Mouse (Mus musculus) embryonic facial prominence, embryonic 13.5 days (tissue): ENCODE measurements around the gene Ubap2l. TPM values are rescaled to one million over a fixed set of nuclear protein-coding genes. Genes with fewer than 3 reads are reported as not detected.

Experiments
- ATAC-seq: fragments of 200-750 bp; cut with Nextera tagmentation; 2 replicates; pipeline ENCODE4 v1.8.0; 2017; ENCODE audit warnings: low read depth; ENCODE audit not compliant: insufficient number of reproducible peaks, insufficient read depth, low FRiP score, low TSS enrichment
- H3K27ac ChIP-seq: fragments of 300-500 bp; sonication (generic); 2 replicates; pipeline ENCODE4 v1.5.1; 2015; ENCODE audit warnings: moderate library complexity, mild to moderate bottlenecking, inconsistent platforms
- H3K27me3 ChIP-seq: fragments of 300-500 bp; sonication (generic); 2 replicates; pipeline ENCODE4 v1.6.1; 2015; ENCODE audit warnings: mild to moderate bottlenecking, inconsistent platforms
- H3K36me3 ChIP-seq: fragments of 300-500 bp; sonication (generic); 2 replicates; pipeline ENCODE4 v1.6.1; 2015; ENCODE audit warnings: mild to moderate bottlenecking, inconsistent platforms
- H3K4me1 ChIP-seq: fragments of 300-500 bp; sonication (generic); 2 replicates; pipeline ENCODE4 v1.6.1; 2015; ENCODE audit warnings: inconsistent platforms
- H3K4me2 ChIP-seq: fragments of 300-500 bp; sonication (generic); 2 replicates; pipeline ENCODE4 v1.6.1; 2015; ENCODE audit warnings: moderate library complexity, mild to moderate bottlenecking, inconsistent platforms
- H3K4me3 ChIP-seq: fragments of 300-500 bp; sonication (generic); 2 replicates; pipeline ENCODE4 v1.5.1; 2015; ENCODE audit warnings: mild to moderate bottlenecking, inconsistent platforms
- H3K9ac ChIP-seq: fragments of 300-500 bp; sonication (generic); 2 replicates; pipeline ENCODE4 v1.6.1; 2015; ENCODE audit warnings: mild to moderate bottlenecking, inconsistent platforms
- H3K9me3 ChIP-seq: fragments of 300-500 bp; sonication (generic); 2 replicates; pipeline ENCODE4 v1.6.1; 2016; ENCODE audit warnings: inconsistent platforms
- WGBS: fragments of 180-500 bp; shearing (Covaris S2); methylation state at CpG from one replicate; pipeline ENCODE4 v1.1.7; 2015; ENCODE audit warnings: mixed read lengths; 5-methylcytosine and 5-hydroxymethylcytosine counted together
- polyA plus RNA-seq: library from polyadenylated mRNA; unstranded; fragments of >200 nt; fragmentation: Nextera tagmentation; extraction: Ambion mirVana; gene quantifications from 2 replicates; pipeline ENCODE4 v1.2.1, GENCODE M21; 2015

Ubap2l gene
- polyA plus RNA-seq, 1 experiment from 2014 or later: 231 TPM

DNA sequence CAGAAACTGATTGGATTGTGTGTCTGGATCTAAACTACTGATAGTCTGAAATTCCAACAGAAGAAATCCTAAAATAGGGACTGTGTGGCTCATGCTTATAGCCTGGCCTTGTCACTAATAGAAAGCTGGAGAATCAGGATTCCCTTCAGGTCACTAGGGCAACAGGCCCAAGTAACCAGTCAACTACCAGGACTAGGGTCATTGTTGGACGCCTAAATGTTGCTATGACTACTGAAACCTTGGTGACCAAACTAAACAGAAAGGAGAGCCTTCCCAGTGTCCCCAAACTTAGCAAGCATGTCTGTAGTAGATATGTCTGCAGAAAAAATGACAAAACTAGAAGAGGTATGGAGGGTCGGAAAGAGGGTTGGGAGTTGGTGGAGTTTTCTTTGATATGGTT, 10.1 kb upstream of the Ubap2l start:
- Histone ChIP-seq H3K4me2 (no peak overlapping the region), H3K9ac (no peak overlapping the region), H3K27me3 (no peaks in the 10 kb centered on the region), H3K36me3 (peaks cover 45% of the 10 kb centered on the region), H3K4me3 (no peak overlapping the region), H3K4me1 (no peaks in the 10 kb centered on the region), H3K27ac (no peak overlapping the region), H3K9me3 (no peaks in the 10 kb centered on the region)
- no peak for ATAC-seq
- 72% methylated on average over 2 of the region's 2 CpGs for WGBS

DNA sequence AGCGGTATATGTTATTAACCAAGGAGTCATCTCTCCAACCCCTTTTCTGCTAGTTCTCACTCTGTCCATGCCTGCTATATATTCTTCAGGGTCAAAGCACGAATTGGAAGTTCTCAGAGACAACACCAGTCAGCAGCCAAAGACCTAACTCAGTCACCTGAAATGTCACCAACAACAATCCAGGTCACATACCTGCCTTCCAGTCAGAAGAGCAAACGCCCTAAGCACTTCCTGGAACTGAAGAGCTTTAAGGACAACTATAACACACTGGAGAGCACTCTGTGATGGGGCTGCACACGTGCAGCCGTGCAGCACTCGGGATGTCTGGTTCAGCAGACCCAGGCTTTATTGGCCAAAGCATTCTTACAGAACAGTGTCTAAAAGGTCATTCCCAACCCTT, 9.1 kb upstream of the Ubap2l start:
- Histone ChIP-seq H3K9ac (no peak overlapping the region), H3K27ac (no peak overlapping the region), H3K36me3 (peaks cover 55% of the 10 kb centered on the region), H3K4me3 (no peak overlapping the region), H3K9me3 (no peaks in the 10 kb centered on the region), H3K4me2 (no peak overlapping the region), H3K27me3 (no peaks in the 10 kb centered on the region), H3K4me1 (no peaks in the 10 kb centered on the region)
- 89% methylated on average over 6 of the region's 6 CpGs for WGBS
- ATAC-seq: no peak

DNA sequence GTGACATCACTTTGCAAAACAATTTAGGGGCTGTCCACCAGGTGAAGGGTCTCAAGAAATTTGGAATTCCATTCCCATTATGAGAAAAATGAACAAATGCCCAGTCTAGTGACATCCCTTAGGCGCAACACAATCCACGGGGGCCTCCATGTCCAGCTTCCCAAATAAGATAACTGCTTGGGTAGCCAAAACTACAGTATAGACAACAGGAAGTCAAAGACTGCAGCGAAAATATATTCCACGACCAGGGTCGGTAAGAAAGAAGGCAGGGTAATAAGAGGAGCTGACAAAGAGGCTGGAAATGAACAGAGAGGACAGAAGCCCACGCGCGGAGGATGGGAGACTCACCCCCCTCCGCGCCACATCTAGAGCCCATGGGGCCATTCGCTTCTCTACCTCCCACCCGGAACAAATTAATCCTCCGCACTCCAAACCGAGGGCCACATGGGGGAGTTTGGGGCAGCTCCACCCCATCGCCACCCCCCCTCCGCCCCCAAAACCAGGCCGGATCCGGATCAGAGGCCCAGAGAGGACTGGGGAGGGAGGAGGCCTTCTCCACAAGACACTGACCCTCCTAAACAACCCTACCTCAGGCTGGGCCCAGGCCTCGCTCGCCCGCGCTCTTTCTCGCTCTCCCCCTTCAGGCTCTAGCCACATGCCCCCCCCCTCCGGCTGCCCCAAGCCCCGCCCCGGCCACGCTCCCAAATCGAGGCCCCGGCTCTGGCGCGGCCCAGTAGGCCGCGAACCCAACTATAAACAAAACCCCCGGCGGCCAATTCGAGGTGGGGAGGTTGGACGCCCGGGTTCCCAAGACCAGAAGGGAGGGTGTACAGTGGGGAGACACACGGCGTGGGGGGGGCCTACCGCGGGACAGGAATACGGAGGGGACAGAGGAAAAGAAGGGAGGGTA, 732 bp downstream of the Ubap2l start, which contains the start of gene 4933434E20Rik:
TSS of gene 4933434E20Rik (plus strand) at position 196 of the 910 bp plus-strand sequence.
- Histone ChIP-seq H3K27me3 (no peaks in the 10 kb centered on the region), H3K9me3 (no peaks in the 10 kb centered on the region), H3K9ac (peak within 1 kb of the TSS; percentile 96), H3K4me2 (peak within 1 kb of the TSS; percentile 74), H3K27ac (peak within 1 kb of the TSS; percentile 96), H3K4me1 (peaks cover 29% of the 10 kb centered on the region), H3K36me3 (peaks cover 29% of the 10 kb centered on the region), H3K4me3 (peak within 1 kb of the TSS; percentile 81)
- peak; percentile 78 for ATAC-seq
- under 1% methylated on average over 41 of the region's 43 CpGs for WGBS

DNA sequence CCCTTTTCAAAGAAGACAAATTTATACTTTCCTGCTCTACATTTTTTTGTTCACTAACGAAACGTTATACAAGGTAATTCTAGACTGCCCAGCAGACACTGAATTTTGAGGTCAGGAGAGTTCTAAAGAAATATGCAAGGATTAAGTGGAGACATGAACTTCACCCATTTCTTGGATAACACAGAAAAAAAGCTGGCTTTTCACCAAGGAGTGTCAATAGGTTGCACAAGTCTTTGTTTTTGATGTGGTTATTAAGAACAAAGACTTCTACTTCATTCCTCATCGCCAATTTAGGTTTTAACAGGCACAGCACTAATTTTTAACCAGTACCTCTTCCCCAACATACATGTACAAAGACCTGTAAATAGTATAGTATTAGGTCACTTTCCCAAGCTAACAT, 2.7 kb downstream of the Ubap2l start:
- ATAC-seq: no peak
- Histone ChIP-seq H3K27me3 (no peaks in the 10 kb centered on the region), H3K4me1 (peaks cover 22% of the 10 kb centered on the region), H3K4me3 (no peak overlapping the region), H3K9me3 (no peaks in the 10 kb centered on the region), H3K36me3 (peaks cover 28% of the 10 kb centered on the region), H3K9ac (no peak overlapping the region), H3K27ac (no peak overlapping the region; the same call in 1 of the 2 replicates), H3K4me2 (peak overlapping the region; percentile 9; the same call in 1 of the 2 replicates)
- WGBS: 41% methylated on average over 3 of the region's 3 CpGs

DNA sequence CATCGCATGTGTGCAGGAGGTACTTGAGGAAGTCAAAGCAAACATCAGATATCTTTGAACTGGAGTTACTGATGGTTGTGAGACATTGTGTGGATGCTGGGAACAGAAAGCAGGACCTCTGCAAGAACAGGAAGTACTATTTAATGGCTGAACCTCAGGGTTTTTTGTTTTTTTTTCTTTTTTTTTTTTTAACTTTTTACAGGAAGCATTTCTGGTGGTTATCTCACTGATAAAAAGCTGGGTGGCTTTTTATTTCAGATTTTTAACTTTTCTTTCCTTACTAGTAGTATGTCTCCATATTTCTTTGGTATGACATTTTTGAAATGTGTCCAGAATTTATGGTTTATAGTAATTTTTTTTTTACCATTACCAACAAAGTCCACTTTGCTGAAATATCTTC, 16.2 kb downstream of the Ubap2l start:
- Histone ChIP-seq H3K4me1 (no peaks in the 10 kb centered on the region), H3K27me3 (no peaks in the 10 kb centered on the region), H3K9me3 (no peaks in the 10 kb centered on the region), H3K9ac (no peak overlapping the region), H3K27ac (no peak overlapping the region), H3K4me3 (no peak overlapping the region), H3K4me2 (no peak overlapping the region), H3K36me3 (peaks cover 77% of the 10 kb centered on the region)
- ATAC-seq: no peak
- WGBS: 94% methylated on average over 1 of the region's 1 CpGs

DNA sequence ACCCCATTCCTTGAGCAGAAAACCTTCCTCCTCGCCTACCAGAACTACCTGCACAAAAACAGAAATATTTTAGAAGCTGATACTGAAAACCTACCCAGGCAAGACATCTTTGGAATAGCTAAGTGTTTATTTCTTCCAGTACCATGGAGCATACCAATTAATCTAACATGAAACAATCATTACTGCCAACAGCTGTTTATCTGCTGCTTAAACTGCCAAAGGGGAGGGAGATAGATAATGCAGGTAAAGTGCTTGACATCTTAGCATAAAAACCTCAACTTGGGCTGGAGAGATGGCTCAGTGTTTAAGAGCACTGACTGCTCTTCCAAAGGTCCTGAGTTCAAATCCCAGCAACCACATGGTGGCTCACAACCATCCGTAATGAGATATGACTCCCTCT, 17.8 kb downstream of the Ubap2l start:
- no peak for ATAC-seq
- Histone ChIP-seq H3K4me2 (no peak overlapping the region), H3K27me3 (no peaks in the 10 kb centered on the region), H3K4me3 (no peak overlapping the region), H3K27ac (no peak overlapping the region), H3K4me1 (no peaks in the 10 kb centered on the region), H3K36me3 (peaks cover 75% of the 10 kb centered on the region), H3K9ac (no peak overlapping the region), H3K9me3 (no peaks in the 10 kb centered on the region)
- 92% methylated on average over 2 of the region's 2 CpGs for WGBS

DNA sequence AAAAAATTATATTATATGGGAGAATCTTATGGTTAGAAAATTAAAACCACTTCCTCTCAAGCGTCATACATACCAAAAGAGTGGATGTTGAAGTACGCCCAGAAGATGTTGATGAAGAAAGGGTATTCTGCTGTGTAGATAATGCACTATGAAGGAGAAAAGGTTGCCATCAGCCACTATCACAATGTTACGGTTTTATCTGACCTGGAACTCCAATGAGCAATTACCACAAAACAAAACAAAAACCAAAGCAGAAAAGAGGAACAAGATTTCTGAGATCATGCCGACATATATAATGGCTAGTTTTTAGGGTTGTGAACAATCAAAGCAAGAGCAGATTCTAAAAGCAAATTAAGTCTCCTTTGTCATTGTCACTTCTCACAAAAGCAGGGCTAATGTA, 35.8 kb downstream of the Ubap2l start:
- H3K4me2 ChIP-seq: no peak overlapping the region
- H3K9me3 ChIP-seq: no peaks in the 10 kb centered on the region
- H3K9ac ChIP-seq: no peak overlapping the region
- no peaks in the 10 kb centered on the region for H3K27me3 ChIP-seq
- 95% methylated on average over 4 of the region's 4 CpGs for WGBS
- H3K4me3 ChIP-seq: no peak overlapping the region
- peaks cover 98% of the 10 kb centered on the region for H3K36me3 ChIP-seq
- H3K4me1 ChIP-seq: no peaks in the 10 kb centered on the region
- H3K27ac ChIP-seq: no peak overlapping the region
- no peak for ATAC-seq

DNA sequence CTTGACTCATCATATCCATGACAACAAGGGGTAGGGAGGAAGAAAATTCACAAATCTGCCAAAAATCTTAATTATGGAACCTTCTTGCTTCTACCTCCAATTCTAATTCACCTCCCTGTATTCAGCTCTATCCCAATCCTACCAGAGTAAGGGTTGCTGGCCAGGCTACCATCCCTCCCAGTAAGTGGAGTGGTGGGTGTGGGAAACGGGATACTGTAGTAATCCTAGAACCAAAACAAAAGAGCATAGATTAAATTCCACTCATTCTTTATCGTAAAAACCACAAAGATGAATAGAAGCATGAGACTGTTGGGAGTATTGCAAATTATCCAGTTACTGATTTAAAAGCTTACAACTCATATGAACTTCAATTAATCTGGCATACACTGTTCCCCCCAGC, 42.1 kb downstream of the Ubap2l start:
- H3K27me3 ChIP-seq: no peaks in the 10 kb centered on the region
- H3K36me3 ChIP-seq: peaks cover 98% of the 10 kb centered on the region
- no peaks in the 10 kb centered on the region for H3K4me1 ChIP-seq
- WGBS: 65% methylated on average over 2 of the region's 2 CpGs
- H3K4me2 ChIP-seq: no peak overlapping the region
- no peak overlapping the region for H3K9ac ChIP-seq
- no peaks in the 10 kb centered on the region for H3K9me3 ChIP-seq
- H3K27ac ChIP-seq: no peak overlapping the region
- no peak overlapping the region for H3K4me3 ChIP-seq
- ATAC-seq: no peak

DNA sequence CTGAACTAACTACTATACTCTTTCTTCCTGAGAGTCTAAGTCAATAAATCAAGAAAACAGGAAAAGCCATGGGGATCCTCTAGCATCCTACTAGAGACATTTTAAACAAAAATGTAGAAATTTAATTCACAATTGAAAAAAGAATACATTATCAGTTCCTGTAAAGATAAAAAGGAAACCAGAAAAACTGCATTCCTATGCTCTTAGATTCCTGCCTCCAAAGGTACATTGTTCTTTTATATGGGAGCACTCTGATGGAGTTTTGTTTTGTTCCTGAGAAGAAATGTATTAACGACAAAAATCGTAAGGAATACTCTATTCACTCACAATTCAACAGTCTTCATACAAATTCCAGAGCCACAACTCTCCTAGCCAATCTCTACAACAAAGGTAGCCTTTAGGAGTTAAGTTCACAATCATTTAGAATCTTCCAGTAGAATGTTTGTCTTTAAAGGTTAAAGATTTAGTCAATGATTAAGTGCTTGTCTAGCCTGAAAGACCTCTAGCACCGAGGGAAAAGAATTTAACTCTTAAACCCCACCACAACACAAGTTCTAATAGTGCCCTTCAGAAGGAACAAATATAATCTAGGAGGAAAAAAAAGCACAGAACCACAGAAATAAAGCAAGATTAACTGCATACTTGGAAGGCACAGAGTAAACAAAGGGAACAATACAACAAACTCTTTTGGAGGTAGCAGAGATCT, 48.2 kb downstream of the Ubap2l start:
- Histone ChIP-seq H3K27me3 (no peaks in the 10 kb centered on the region), H3K27ac (no peak overlapping the region), H3K4me1 (peaks cover 12% of the 10 kb centered on the region), H3K9ac (no peak overlapping the region), H3K9me3 (no peaks in the 10 kb centered on the region), H3K36me3 (peaks cover 88% of the 10 kb centered on the region), H3K4me3 (no peak overlapping the region), H3K4me2 (no peak overlapping the region)
- ATAC-seq: no peak
- WGBS: 66% methylated on average over 3 of the region's 3 CpGs

DNA sequence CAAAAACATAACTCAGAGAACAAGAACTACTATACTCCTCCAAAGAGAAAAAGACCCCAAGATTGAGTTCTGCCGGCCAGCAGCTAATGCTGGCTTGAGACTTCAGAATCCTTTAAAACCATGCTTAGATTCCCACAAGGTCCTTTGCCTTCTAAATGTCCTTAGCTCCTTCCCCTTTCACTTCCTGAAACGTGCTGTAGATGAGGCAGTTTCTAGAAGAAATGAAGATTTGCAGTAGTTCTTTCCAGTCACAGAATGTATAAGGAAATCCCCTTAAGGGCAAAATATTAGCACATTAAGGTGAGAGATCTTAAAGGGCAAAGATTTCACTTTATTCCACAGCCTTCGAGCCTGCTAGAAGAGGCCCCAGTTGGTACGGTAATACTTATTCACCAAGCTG, 52.6 kb downstream of the Ubap2l start:
- no peaks in the 10 kb centered on the region for H3K9me3 ChIP-seq
- H3K9ac ChIP-seq: peak overlapping the region; percentile 90
- H3K27me3 ChIP-seq: no peaks in the 10 kb centered on the region
- 0 out of 2 replicates have a peak overlapping the region, but pooled peaks have one; percentile 79 for H3K4me3 ChIP-seq
- H3K4me1 ChIP-seq: peaks cover 24% of the 10 kb centered on the region
- H3K4me2 ChIP-seq: peak overlapping the region; percentile 76
- H3K36me3 ChIP-seq: peaks cover 66% of the 10 kb centered on the region
- no peak for ATAC-seq
- WGBS: 82% methylated on average over 4 of the region's 4 CpGs
- H3K27ac ChIP-seq: peak overlapping the region; percentile 99

DNA sequence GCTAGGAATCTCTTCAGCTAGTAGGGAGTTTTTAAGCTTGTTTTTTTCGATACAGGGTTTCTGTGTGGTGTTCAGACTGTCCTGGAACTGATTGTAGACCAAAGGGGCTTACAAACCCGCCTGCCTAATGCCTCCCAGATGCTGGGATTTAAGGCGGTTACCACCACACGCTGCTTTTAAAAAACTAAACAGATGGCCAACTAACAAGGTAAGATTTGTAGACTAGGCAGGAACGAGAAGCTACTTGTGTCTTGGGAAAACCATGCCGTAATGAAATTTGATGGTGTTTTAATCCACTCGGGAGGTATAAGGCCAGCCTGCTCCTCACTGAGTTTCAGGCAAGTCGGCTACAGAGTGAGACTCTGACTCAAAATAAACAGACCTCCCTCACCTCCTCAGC, 53.3 kb downstream of the Ubap2l start:
- ATAC-seq: peak; percentile 72
- H3K9me3 ChIP-seq: no peaks in the 10 kb centered on the region
- 10% methylated on average over 8 of the region's 8 CpGs for WGBS

More for the DNA sequence above, 53.3 kb downstream of the Ubap2l start:
- Histone ChIP-seq H3K36me3 (peaks cover 65% of the 10 kb centered on the region), H3K4me3 (peak overlapping the region; percentile 79), H3K4me1 (peaks cover 24% of the 10 kb centered on the region), H3K27ac (peak overlapping the region; percentile 99), H3K9ac (peak overlapping the region; percentile 90), H3K27me3 (no peaks in the 10 kb centered on the region), H3K4me2 (peak overlapping the region; percentile 76)
